Mouse (Mus musculus): ENCODE measurements around the gene Myo1d.

- TF ChIP-seq MAX (IDR thresholded peaks at IDR 0.05) (no peak), CTCF (IDR thresholded peaks at IDR 0.05; ENCODE audit: control insufficient read depth, insufficient read depth, insufficient read length) (no peak), CEBPB (IDR thresholded peaks at IDR 0.05; ENCODE audit: low read depth) (no peak), USF1 (IDR thresholded peaks at IDR 0.05; ENCODE audit: low read depth) (no peak)
Observed at GRCm38 (mm10) chr11:80490831-80491230, 289.0 kb downstream of the Myo1d start.

Measured in C2C12 (cell line).